Mouse (Mus musculus) embryonic facial prominence, embryonic 13.5 days (tissue): ENCODE results near the gene Mctp2. TPM values are rescaled to one million over a fixed set of nuclear protein-coding genes. Genes with fewer than 3 reads are reported as not detected.

Experiments
- ATAC-seq: fragments of 200-750 bp; cut with Nextera tagmentation; 2 replicates; pipeline ENCODE4 v1.8.0; 2017; ENCODE audit warnings: low read depth; ENCODE audit not compliant: insufficient number of reproducible peaks, insufficient read depth, low FRiP score, low TSS enrichment
- H3K27ac ChIP-seq: fragments of 300-500 bp; sonication (generic); 2 replicates; pipeline ENCODE4 v1.5.1; 2015; ENCODE audit warnings: moderate library complexity, mild to moderate bottlenecking, inconsistent platforms
- H3K27me3 ChIP-seq: fragments of 300-500 bp; sonication (generic); 2 replicates; pipeline ENCODE4 v1.6.1; 2015; ENCODE audit warnings: mild to moderate bottlenecking, inconsistent platforms
- H3K36me3 ChIP-seq: fragments of 300-500 bp; sonication (generic); 2 replicates; pipeline ENCODE4 v1.6.1; 2015; ENCODE audit warnings: mild to moderate bottlenecking, inconsistent platforms
- H3K4me1 ChIP-seq: fragments of 300-500 bp; sonication (generic); 2 replicates; pipeline ENCODE4 v1.6.1; 2015; ENCODE audit warnings: inconsistent platforms
- H3K4me2 ChIP-seq: fragments of 300-500 bp; sonication (generic); 2 replicates; pipeline ENCODE4 v1.6.1; 2015; ENCODE audit warnings: moderate library complexity, mild to moderate bottlenecking, inconsistent platforms
- H3K4me3 ChIP-seq: fragments of 300-500 bp; sonication (generic); 2 replicates; pipeline ENCODE4 v1.5.1; 2015; ENCODE audit warnings: mild to moderate bottlenecking, inconsistent platforms
- H3K9ac ChIP-seq: fragments of 300-500 bp; sonication (generic); 2 replicates; pipeline ENCODE4 v1.6.1; 2015; ENCODE audit warnings: mild to moderate bottlenecking, inconsistent platforms
- H3K9me3 ChIP-seq: fragments of 300-500 bp; sonication (generic); 2 replicates; pipeline ENCODE4 v1.6.1; 2016; ENCODE audit warnings: inconsistent platforms
- WGBS: fragments of 180-500 bp; shearing (Covaris S2); methylation state at CpG from one replicate; pipeline ENCODE4 v1.1.7; 2015; ENCODE audit warnings: mixed read lengths; 5-methylcytosine and 5-hydroxymethylcytosine counted together
- polyA plus RNA-seq: library from polyadenylated mRNA; unstranded; fragments of >200 nt; fragmentation: Nextera tagmentation; extraction: Ambion mirVana; gene quantifications from 2 replicates; pipeline ENCODE4 v1.2.1, GENCODE M21; 2015

Gene Mctp2
- polyA plus RNA-seq, 1 experiment from 2014 or later, result 1.1 TPM

- no peaks in the 10 kb centered on the region for H3K9me3 ChIP-seq
- no peak for ATAC-seq
- 87% methylated on average over 8 of the region's 8 CpGs for WGBS
Measured at GRCm38 (mm10) chr7:72222532-72222931, 83.9 kb downstream of the Mctp2 start.

DNA sequence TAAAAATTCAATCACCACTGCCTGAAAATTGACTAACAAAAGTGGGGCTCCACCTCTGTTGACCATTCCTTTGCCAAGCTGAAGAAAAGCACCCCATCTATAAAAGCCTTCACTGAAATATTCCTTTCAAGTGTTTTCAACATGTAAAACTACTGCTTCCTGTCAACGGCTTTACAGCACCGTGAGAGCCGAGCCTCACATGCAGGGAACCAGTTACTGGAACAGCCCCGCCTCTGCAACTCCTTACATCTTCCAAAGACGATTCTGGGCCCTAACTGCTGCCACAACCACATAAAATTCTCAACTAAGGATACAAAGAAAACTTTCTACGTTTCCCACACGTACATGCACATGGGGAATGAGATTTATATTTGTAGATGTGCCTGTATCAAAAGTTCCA lies 88.4 kb downstream of the Mctp2 start:
- peaks cover 4% of the 10 kb centered on the region; the same call in 1 of the 2 replicates for H3K4me1 ChIP-seq
- ATAC-seq, result no peak
- H3K9me3 ChIP-seq, result no peaks in the 10 kb centered on the region
- no peak overlapping the region for H3K4me2 ChIP-seq
- no peak overlapping the region for H3K4me3 ChIP-seq
- 60% methylated on average over 7 of the region's 7 CpGs for WGBS
- no peak overlapping the region for H3K9ac ChIP-seq
- no peaks in the 10 kb centered on the region for H3K36me3 ChIP-seq
- H3K27ac ChIP-seq, result no peak overlapping the region
- H3K27me3 ChIP-seq, result no peaks in the 10 kb centered on the region

More at GRCm38 (mm10) chr7:72222532-72222931, 83.9 kb downstream of the Mctp2 start:
- no peaks in the 10 kb centered on the region for H3K4me1 ChIP-seq
- H3K4me3 ChIP-seq, result no peak overlapping the region
- no peak overlapping the region for H3K27ac ChIP-seq
- no peaks in the 10 kb centered on the region for H3K27me3 ChIP-seq
- no peak overlapping the region for H3K4me2 ChIP-seq
- H3K36me3 ChIP-seq, result no peaks in the 10 kb centered on the region
- H3K9ac ChIP-seq, result no peak overlapping the region

DNA sequence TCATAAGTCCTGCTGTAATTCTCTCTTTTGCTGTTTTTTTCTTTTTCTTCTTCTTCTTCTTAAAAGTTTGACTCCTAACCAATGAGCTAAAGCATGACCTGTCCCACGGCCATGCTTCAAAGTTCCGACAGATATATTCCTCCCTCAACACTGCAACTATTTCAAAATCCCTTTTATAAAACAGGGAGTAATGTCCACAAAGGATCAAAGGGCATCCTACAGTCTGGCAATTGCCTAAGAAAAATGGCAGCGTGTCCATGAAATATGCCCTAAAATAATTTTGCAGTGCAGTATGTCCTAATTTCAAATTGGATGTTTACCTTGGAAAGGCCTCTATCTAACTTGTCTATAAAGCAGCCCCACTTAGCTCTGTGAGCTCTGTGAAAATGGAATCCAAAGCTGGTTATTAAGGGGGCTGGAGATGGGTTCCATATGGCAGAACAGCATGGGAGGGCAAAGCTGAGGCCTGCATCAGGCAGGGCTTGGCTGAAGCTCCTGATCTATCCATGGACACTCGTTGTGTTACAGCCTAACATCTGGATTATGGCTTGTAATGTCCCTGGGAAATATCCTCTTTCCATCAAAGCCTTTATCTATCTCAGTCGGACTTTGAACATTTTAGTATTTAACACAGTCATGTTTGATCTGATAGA lies 90.7 kb downstream of the Mctp2 start:
- H3K4me3 ChIP-seq, result no peak overlapping the region
- no peaks in the 10 kb centered on the region for H3K36me3 ChIP-seq
- peaks cover 4% of the 10 kb centered on the region; the same call in 1 of the 2 replicates for H3K4me1 ChIP-seq
- no peak overlapping the region for H3K4me2 ChIP-seq
- no peaks in the 10 kb centered on the region for H3K27me3 ChIP-seq
- ATAC-seq, result no peak
- no peak overlapping the region for H3K9ac ChIP-seq
- no peaks in the 10 kb centered on the region for H3K9me3 ChIP-seq
- 42% methylated on average over 5 of the region's 5 CpGs for WGBS
- H3K27ac ChIP-seq, result no peak overlapping the region

DNA sequence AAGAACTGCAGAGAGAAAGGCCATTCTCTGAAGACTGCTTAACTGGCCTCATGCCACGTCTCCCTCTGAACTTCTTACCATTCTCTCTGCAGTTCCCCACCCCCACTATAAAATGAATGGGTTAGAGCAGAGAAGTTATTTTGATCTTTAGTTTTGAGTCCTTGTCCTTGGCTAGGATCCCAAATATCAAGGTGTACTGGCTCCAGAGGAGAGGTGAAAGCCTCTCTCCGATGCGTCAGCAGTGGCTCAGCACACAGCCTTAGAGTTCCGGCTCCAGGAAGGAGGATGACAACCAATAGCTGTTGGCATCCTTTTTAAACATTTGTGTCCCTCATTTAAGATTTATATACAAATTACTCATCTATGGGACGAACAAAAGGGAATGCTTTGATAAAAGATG lies 96.2 kb downstream of the Mctp2 start:
- no peak overlapping the region for H3K27ac ChIP-seq
- 88% methylated on average over 5 of the region's 5 CpGs for WGBS

GRCm38 (mm10) chr7:72209296-72209695 lies 97.1 kb downstream of the Mctp2 start:
- Histone ChIP-seq H3K9me3 (no peaks in the 10 kb centered on the region), H3K4me3 (no peak overlapping the region), H3K4me1 (no peaks in the 10 kb centered on the region), H3K9ac (no peak overlapping the region), H3K27me3 (no peaks in the 10 kb centered on the region), H3K4me2 (no peak overlapping the region), H3K27ac (no peak overlapping the region), H3K36me3 (no peaks in the 10 kb centered on the region)
- 85% methylated on average over 5 of the region's 5 CpGs for WGBS
- ATAC-seq, result no peak

More for the DNA sequence above, 96.2 kb downstream of the Mctp2 start:
- no peaks in the 10 kb centered on the region for H3K36me3 ChIP-seq
- H3K27me3 ChIP-seq, result no peaks in the 10 kb centered on the region
- no peak overlapping the region for H3K9ac ChIP-seq
- H3K4me2 ChIP-seq, result no peak overlapping the region
- H3K4me3 ChIP-seq, result no peak overlapping the region
- no peaks in the 10 kb centered on the region for H3K9me3 ChIP-seq
- no peaks in the 10 kb centered on the region for H3K4me1 ChIP-seq
- no peak for ATAC-seq

GRCm38 (mm10) chr7:72206841-72207240 lies 99.6 kb downstream of the Mctp2 start:
- H3K4me1 ChIP-seq, result 0 out of 2 replicates have a peak, but pooled peaks cover 5% of the 10 kb centered on the region
- H3K9ac ChIP-seq, result no peak overlapping the region
- no peaks in the 10 kb centered on the region; the same call in 1 of the 2 replicates for H3K27me3 ChIP-seq
- no peak for ATAC-seq
- no peaks in the 10 kb centered on the region for H3K36me3 ChIP-seq
- H3K4me2 ChIP-seq, result no peak overlapping the region
- H3K27ac ChIP-seq, result no peak overlapping the region
- WGBS, result 69% methylated on average over 6 of the region's 6 CpGs
- H3K4me3 ChIP-seq, result no peak overlapping the region
- H3K9me3 ChIP-seq, result no peaks in the 10 kb centered on the region

DNA sequence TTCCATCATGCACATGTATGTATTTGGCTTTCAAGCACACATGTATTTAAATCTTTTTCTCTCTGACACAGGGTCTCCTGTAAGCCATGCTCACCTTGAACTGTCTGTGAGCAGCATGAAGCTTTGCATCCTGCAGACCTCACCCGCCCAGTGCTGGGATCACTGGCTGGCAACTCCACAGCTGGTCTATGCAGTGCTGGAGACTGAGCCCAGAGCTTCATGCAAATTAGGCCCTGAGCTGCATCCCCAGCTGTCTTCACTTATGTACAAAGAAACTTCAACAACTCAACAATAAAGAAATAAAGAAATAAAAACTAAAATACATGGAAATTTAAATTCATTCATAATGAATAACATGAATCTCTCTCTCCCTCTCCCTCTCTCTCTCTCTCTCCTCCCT lies 110.7 kb downstream of the Mctp2 start:
- peak; percentile 69; the same call in 1 of the 2 replicates for ATAC-seq
- WGBS, result 38% methylated on average over 1 of the region's 1 CpGs
- Histone ChIP-seq H3K27me3 (no peaks in the 10 kb centered on the region), H3K27ac (no peak overlapping the region; the same call in 1 of the 2 replicates), H3K4me3 (no peak overlapping the region), H3K9ac (no peak overlapping the region), H3K36me3 (no peaks in the 10 kb centered on the region), H3K9me3 (no peaks in the 10 kb centered on the region), H3K4me1 (peaks cover 4% of the 10 kb centered on the region; the same call in 1 of the 2 replicates), H3K4me2 (no peak overlapping the region)

DNA sequence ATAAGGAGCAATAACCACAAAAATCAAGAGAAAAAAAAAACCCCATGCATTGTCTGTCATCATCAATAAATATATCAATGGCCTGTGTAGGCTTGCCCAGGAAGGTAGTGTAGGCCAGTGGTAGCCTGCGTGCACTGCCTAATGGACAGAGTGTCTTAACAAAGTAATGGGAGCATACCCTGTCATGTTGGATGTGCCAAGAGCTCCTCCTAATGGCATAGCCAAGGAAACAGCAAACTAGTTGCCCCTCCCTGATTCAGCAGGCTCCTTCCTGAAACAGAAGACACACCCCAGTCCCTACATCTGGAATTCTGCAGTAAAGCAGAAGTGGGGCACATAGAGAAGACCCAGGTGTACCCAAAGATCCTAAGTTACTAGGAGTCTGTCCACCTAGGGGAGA lies 113.1 kb downstream of the Mctp2 start:
- Histone ChIP-seq H3K36me3 (no peaks in the 10 kb centered on the region), H3K4me3 (no peak overlapping the region), H3K27ac (no peak overlapping the region), H3K4me1 (peaks cover 4% of the 10 kb centered on the region; the same call in 1 of the 2 replicates), H3K9me3 (no peaks in the 10 kb centered on the region), H3K27me3 (0 out of 2 replicates have a peak, but pooled peaks cover 2% of the 10 kb centered on the region), H3K9ac (no peak overlapping the region), H3K4me2 (no peak overlapping the region)
- WGBS, result 62% methylated on average over 1 of the region's 1 CpGs
- ATAC-seq, result no peak

DNA sequence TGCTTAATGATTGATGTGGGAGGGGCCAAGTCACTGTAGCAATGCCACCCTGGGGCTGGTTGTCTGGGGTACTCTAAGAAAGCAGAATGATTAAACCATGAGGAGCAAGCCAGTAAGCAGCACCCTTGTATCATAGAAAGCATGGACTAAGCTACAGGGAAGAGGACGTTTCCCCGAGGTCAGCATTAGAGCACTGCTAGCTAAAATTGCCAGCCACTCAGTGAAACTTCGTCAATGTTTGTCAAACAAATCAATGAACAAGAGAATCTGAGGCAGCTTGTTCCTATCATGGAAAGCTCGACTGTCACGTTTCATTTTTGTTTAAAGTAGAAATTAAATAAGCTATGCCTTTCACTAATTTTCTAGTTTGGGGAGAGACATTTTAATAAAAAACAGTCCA lies 124.8 kb downstream of the Mctp2 start:
- WGBS, result 31% methylated on average over 5 of the region's 5 CpGs
- Histone ChIP-seq H3K27ac (no peak overlapping the region), H3K9ac (no peak overlapping the region), H3K27me3 (no peaks in the 10 kb centered on the region), H3K4me3 (no peak overlapping the region), H3K4me1 (0 out of 2 replicates have a peak, but pooled peaks cover 3% of the 10 kb centered on the region), H3K4me2 (no peak overlapping the region), H3K36me3 (no peaks in the 10 kb centered on the region), H3K9me3 (no peaks in the 10 kb centered on the region)
- ATAC-seq, result no peak

DNA sequence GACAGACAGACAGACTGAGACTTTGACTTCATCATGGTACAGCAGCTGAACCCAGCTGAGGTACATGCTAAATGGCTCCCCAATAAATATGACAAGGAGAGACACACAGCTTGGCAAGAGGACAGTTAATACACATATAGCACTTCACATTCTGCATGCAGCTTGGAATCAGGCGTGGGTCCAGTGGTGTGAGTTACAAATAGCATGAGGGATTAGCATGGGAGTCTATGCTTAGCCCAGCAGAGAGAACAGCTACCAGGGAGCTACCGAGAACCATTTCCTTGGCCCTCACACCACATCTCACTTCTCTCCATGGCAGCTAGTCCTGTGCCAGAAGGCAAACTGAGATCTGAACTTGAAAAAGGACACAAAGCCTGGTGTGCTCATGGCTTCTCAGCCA lies 137.1 kb downstream of the Mctp2 start:
- H3K27me3 ChIP-seq, result no peaks in the 10 kb centered on the region
- H3K36me3 ChIP-seq, result no peaks in the 10 kb centered on the region
- H3K27ac ChIP-seq, result no peak overlapping the region
- WGBS, result 68% methylated on average over 2 of the region's 2 CpGs
- ATAC-seq, result no peak
- H3K9me3 ChIP-seq, result no peaks in the 10 kb centered on the region
- no peaks in the 10 kb centered on the region for H3K4me1 ChIP-seq
- no peak overlapping the region for H3K9ac ChIP-seq
- no peak overlapping the region for H3K4me2 ChIP-seq
- no peak overlapping the region for H3K4me3 ChIP-seq

DNA sequence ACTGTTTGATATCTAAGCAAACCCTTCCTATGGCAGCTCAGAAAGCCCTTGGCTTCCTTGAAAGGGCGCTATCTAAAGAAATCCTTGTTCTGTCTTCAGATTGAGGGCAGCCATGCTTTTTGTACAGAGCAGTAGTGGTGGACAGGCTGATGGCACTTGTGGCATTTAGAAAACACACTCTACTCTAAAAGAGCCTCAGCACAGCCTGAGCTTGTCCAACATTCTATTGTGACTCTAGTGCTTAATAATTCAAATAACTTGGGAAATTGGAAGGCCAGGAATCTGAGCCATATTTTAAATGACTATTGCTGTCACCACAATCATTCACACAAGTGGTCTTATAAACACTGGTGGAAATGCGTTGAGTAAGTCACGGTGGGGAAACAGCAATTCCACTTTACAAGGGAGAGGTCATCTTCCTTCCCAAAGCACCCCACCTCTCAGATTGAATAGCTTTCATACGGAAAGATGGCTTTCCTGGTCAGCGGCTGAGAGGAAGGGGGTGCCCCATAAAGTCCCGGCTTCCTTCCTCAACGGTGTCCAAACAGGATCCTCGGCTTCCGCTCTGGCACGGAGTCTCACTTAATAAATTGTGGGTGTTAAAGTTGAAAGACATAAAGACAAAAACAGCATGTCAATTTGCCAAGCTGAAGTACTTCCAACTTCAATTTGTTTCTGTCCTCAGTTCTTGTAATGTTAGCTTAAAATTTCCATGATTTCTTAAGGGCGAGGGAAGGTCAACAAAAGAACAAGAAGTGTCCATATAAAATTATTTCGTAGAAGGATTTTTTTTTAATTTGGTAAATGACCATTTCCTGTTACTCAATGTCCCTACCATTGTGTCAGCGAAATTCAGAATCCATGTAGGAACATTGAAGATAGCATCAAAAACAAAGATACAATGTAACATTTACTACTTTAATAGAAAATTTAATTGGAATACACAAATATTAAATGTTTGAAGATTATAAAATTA lies 140.4 kb downstream of the Mctp2 start:
- H3K9ac ChIP-seq, result no peak overlapping the region
- H3K9me3 ChIP-seq, result no peaks in the 10 kb centered on the region
- H3K4me2 ChIP-seq, result no peak overlapping the region
- H3K4me1 ChIP-seq, result no peaks in the 10 kb centered on the region
- 82% methylated on average over 13 of the region's 13 CpGs for WGBS
- no peaks in the 10 kb centered on the region for H3K27me3 ChIP-seq
- H3K27ac ChIP-seq, result no peak overlapping the region
- H3K36me3 ChIP-seq, result no peaks in the 10 kb centered on the region
- no peak overlapping the region for H3K4me3 ChIP-seq
- ATAC-seq, result no peak
